Mouse (Mus musculus): Measurements from ENCODE around the gene Clec4a4. TPM values are rescaled to one million over a fixed set of nuclear protein-coding genes. Genes with fewer than 3 reads are reported as not detected.
"Not testable (repeated sequence)": the region's sequence is repeated elsewhere in the genome, so short reads cannot be mapped to it uniquely, and the experiment has no call there.

Gene Clec4a4
- not detected in 2 replicates for polyA plus RNA-seq (2016; fragmentation: Nextera tagmentation; extraction: Ambion mirVana)

GRCm38 (mm10) chr6:122989876-122990437, at the start of gene Clec4a4:
TSS of gene Clec4a4 (plus strand) at chr6:122990367.
- Histone ChIP-seq H3K27ac (no peak within 1 kb of the TSS), H3K9me3 (0 out of 2 replicates have a peak, but pooled peaks cover 14% of the 10 kb centered on the region), H3K27me3 (ENCODE audit: insufficient read depth, poor library complexity, severe bottlenecking) (no peaks in the 10 kb centered on the region), H3K4me1 (replicated peaks) (no peaks in the 10 kb centered on the region), H3K36me3 (no peaks in the 10 kb centered on the region), H3K4me3 (no peak within 1 kb of the TSS)
- WGBS: 89% methylated on average over 6 of the region's 6 CpGs
- no peak for DNase-seq (ENCODE audit: low spot score)

DNA sequence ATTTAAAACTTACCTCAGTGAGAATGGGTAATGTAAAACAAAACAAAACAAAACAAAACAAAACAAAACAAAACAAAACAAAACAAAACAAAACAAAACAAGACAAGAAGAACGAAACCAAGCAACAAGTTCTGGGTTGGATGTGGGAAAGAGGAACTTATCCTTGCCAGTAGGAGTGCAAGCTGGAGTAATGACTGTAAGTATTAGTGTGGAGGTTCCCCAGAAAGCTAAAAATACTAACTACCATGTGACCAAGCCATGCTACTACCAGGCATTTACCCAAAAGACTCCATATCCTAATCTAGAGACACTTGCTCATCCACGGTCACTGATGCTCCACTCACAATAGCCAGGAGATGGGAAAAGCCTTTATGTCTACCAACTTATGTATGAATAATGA, 43.4 kb upstream of the Clec4a4 start:
- no peak for DNase-seq (ENCODE audit: low spot score)
- H3K27me3 ChIP-seq (ENCODE audit: insufficient read depth, poor library complexity, severe bottlenecking): no peaks in the 10 kb centered on the region
- peaks cover 1% of the 10 kb centered on the region; the same call in 1 of the 2 replicates for H3K9me3 ChIP-seq
- H3K36me3 ChIP-seq: no peaks in the 10 kb centered on the region
- no peak overlapping the region for H3K27ac ChIP-seq
- no peak overlapping the region for H3K4me3 ChIP-seq
- H3K4me1 ChIP-seq (replicated peaks): no peaks in the 10 kb centered on the region
- 91% methylated on average over 2 of the region's 2 CpGs for WGBS

DNA sequence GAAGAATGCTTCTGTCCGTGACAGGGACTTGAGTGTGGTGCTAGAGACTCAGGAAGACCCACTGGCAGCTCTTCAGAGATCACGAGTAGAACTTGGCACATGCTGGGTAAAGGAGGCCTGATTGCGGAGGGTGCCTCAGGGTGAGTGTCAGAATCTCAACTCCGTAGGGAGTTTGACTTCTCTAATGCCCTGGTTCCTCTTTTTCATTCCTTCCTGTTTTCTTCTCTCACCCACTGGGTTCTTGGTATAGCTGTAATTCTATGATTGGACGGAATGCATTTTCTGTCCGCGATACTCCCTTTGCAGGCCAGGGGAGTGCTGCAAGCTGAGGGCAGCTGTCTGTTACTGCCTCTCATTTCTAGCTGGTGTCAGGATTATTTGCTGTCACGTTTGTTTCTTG, 37.8 kb upstream of the Clec4a4 start, which contains the start of gene Clec4a3:
Gene Clec4a3 (plus strand): TSS at position 115 of the 400 bp plus-strand sequence.
- H3K27ac ChIP-seq: no peak within 1 kb of the TSS
- H3K27me3 ChIP-seq (ENCODE audit: insufficient read depth, poor library complexity, severe bottlenecking): no peaks in the 10 kb centered on the region
- H3K4me3 ChIP-seq: no peak within 1 kb of the TSS
- DNase-seq (ENCODE audit: low spot score): no peak
- H3K36me3 ChIP-seq: no peaks in the 10 kb centered on the region
- 85% methylated on average over 8 of the region's 8 CpGs for WGBS
- H3K9me3 ChIP-seq: peaks cover 6% of the 10 kb centered on the region; the same call in 1 of the 2 replicates
- H3K4me1 ChIP-seq (replicated peaks): no peaks in the 10 kb centered on the region

DNA sequence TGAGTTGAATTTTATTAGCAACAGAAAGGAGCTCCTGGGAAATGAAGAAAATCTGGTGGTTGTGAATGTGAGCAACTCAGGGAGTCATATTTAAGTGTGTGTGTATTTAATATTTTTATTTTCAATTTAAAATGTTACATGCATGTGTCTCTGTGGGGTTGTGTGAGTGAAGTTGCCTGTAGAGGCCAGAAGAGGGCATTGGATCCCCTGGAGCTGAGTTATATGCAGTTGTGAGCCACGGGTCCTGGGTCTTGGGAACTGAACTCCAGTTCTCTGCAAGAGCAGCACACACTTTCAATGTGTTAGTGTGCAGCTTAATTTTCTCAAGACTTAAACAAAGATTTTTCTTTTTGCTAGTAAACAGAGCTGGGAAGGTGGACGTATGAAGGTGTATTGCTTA, 25.6 kb upstream of the Clec4a4 start:
- no peak overlapping the region for H3K4me3 ChIP-seq
- H3K27ac ChIP-seq: no peak overlapping the region
- DNase-seq (ENCODE audit: low spot score): no peak
- no peaks in the 10 kb centered on the region for H3K27me3 ChIP-seq (ENCODE audit: insufficient read depth, poor library complexity, severe bottlenecking)
- WGBS: 89% methylated on average over 2 of the region's 2 CpGs
- no peaks in the 10 kb centered on the region for H3K4me1 ChIP-seq (replicated peaks)
- H3K9me3 ChIP-seq: no peaks in the 10 kb centered on the region
- no peaks in the 10 kb centered on the region for H3K36me3 ChIP-seq

DNA sequence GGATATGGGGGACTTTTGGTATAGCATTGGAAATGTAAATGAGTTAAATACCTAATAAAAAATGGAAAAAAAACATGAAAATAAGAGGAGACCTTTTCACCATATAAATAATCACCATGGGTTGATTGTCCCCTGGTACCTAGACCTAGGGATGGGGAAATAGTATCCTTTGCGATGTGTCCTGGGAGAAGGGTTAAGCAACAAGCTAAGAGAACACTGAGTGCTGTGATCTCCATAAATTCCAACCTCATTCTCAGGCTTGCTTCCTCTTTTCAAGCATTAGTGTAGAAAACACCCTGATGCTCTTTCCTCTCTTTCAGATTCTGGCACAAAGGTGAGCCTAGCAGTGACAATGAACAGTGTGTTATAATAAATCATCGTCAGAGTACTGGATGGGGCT, 21.1 kb upstream of the Clec4a4 start:
- H3K27me3 ChIP-seq (ENCODE audit: insufficient read depth, poor library complexity, severe bottlenecking): no peaks in the 10 kb centered on the region
- no peak overlapping the region for H3K4me3 ChIP-seq
- WGBS: 82% methylated on average over 2 of the region's 2 CpGs
- no peak for DNase-seq (ENCODE audit: low spot score)
- no peaks in the 10 kb centered on the region for H3K36me3 ChIP-seq
- no peaks in the 10 kb centered on the region for H3K9me3 ChIP-seq
- H3K4me1 ChIP-seq (replicated peaks): no peaks in the 10 kb centered on the region
- H3K27ac ChIP-seq: no peak overlapping the region

DNA sequence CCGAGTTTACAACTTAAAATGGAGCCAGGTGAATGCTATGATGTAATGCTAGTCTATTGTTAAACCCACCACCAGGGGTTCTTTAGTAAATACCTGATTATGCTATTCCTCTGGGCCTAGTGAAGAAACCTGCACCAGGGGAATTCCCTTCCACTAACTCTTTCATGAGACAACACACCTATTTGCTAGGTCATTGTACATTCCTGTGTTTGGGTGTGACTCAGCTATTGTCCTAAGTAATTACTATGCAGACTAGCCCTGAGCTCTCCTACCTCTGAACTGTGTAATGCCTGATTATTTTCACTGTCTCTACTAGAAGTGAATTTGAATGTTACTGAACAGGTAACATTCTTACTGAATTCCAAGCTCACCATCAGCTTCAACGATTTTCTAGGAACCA, 14.5 kb downstream of the Clec4a4 start:
- WGBS: 76% methylated on average over 2 of the region's 2 CpGs
- H3K27ac ChIP-seq; H3K27me3 ChIP-seq (ENCODE audit: insufficient read depth, poor library complexity, severe bottlenecking); H3K4me1 ChIP-seq (replicated peaks); H3K4me3 ChIP-seq; H3K9me3 ChIP-seq; H3K36me3 ChIP-seq; DNase-seq (ENCODE audit: low spot score): not testable (repeated sequence)

GRCm38 (mm10) chr6:123005591-123005990, 15.4 kb downstream of the Clec4a4 start:
- Histone ChIP-seq H3K4me1 (replicated peaks) (no peaks in the 10 kb centered on the region), H3K4me3 (no peak overlapping the region), H3K36me3 (no peaks in the 10 kb centered on the region), H3K27me3 (ENCODE audit: insufficient read depth, poor library complexity, severe bottlenecking) (no peaks in the 10 kb centered on the region), H3K27ac (no peak overlapping the region), H3K9me3 (no peaks in the 10 kb centered on the region)
- 63% methylated on average over 1 of the region's 1 CpGs for WGBS
- no peak for DNase-seq (ENCODE audit: low spot score)

DNA sequence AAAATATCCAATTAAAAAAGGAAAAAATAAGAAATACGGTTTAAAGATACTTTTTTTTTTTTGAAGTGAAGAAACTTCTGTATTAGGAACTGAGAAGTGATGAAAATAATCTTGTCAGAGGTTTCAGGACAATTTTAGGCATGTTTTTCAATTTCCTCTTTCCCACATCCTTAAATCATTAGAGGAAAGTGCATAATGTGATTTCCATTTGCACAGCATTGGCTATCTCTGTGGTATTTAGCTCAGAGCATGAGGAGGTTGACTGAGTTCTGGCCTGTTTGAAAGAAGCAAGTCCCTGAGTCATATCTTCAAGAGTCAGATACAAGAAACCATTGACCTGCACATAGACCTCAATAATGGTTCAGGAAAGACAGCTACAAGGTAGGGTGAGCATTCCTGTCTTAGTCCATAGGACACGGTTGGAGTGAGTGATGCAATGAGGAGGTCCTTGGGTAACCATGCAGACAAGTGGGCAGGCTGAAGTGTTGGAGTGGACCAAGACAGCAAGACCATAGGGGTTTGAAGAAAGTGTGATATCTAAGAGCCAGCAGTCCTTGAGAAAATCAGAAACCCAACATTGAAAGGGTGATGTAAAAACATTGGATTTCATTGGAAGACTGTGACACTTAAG, 59.7 kb downstream of the Clec4a4 start, which contains the start of gene Clec4b1:
Gene Clec4b1 (plus strand): TSS at position 221 of the 631 bp plus-strand sequence.
- no peak for DNase-seq (ENCODE audit: low spot score)
- no peaks in the 10 kb centered on the region for H3K4me1 ChIP-seq (replicated peaks)
- 84% methylated on average over 2 of the region's 2 CpGs for WGBS
- H3K27me3 ChIP-seq (ENCODE audit: insufficient read depth, poor library complexity, severe bottlenecking): no peaks in the 10 kb centered on the region
- H3K27ac ChIP-seq: no peak within 1 kb of the TSS
- no peaks in the 10 kb centered on the region for H3K36me3 ChIP-seq
- H3K9me3 ChIP-seq: peaks cover 21% of the 10 kb centered on the region; the same call in 1 of the 2 replicates
- no peak within 1 kb of the TSS for H3K4me3 ChIP-seq

Other genes starting within 250 kb of the Clec4a4 start
- 38.5 and 57.1 TPM in 2 replicates for gene Slc2a3, start 188.7 kb upstream of the Clec4a4 start, polyA plus RNA-seq (2016; fragmentation: Nextera tagmentation; extraction: Ambion mirVana)
- gene Foxj2, start 170.5 kb upstream of the Clec4a4 start, polyA plus RNA-seq (2016; fragmentation: Nextera tagmentation; extraction: Ambion mirVana): 2.5 and 3.6 TPM in 2 replicates
- 1.7 and 2.2 TPM in 2 replicates for gene C3ar1, start 134.2 kb upstream of the Clec4a4 start, polyA plus RNA-seq (2016; fragmentation: Nextera tagmentation; extraction: Ambion mirVana)
- gene Necap1, start 115.9 kb upstream of the Clec4a4 start, polyA plus RNA-seq (2016; fragmentation: Nextera tagmentation; extraction: Ambion mirVana): 60.9 and 61.0 TPM in 2 replicates
- 0.60 and 1.8 TPM in 2 replicates for gene Clec4a1, start 68.5 kb upstream of the Clec4a4 start, polyA plus RNA-seq (2016; fragmentation: Nextera tagmentation; extraction: Ambion mirVana)
- 0.44 and 0.55 TPM in 2 replicates for gene Clec4a3, start 37.9 kb upstream of the Clec4a4 start, polyA plus RNA-seq (2016; fragmentation: Nextera tagmentation; extraction: Ambion mirVana)
- gene Clec4b1, start 59.6 kb downstream of the Clec4a4 start, polyA plus RNA-seq (2016; fragmentation: Nextera tagmentation; extraction: Ambion mirVana): not detected in 2 replicates
- gene Clec4a2, start 116.1 kb downstream of the Clec4a4 start, polyA plus RNA-seq (2016; fragmentation: Nextera tagmentation; extraction: Ambion mirVana): 0.42 and 0.98 TPM in 2 replicates
- gene Clec4b2, start 182.5 kb downstream of the Clec4a4 start, polyA plus RNA-seq (2016; fragmentation: Nextera tagmentation; extraction: Ambion mirVana): not detected in 2 replicates
- gene Clec4n, start 239.5 kb downstream of the Clec4a4 start, polyA plus RNA-seq (2016; fragmentation: Nextera tagmentation; extraction: Ambion mirVana): 0.18 TPM in 1 of 2 replicates, not detected in the other

Data from hindbrain, embryonic 10.5 days (tissue).